Comparison of ENCODE assay signal across 21 mouse cellular contexts in genomic region chr6:42295549-42296094, GRCm38 (mm10). TPM values are rescaled to one million over a fixed set of nuclear protein-coding genes. Genes with fewer than 3 reads are reported as not detected.
DNase-seq lines count a peak whose midpoint lies in the region; ATAC-seq and TF ChIP-seq lines count a peak whose summit lies in the region.
"Had no signal": no experiment of that assay in that cellular context is flagged by ENCODE, and none has a peak within 500 bp of the region (broad histone marks: within the 10 kb centered on the region; RNA-seq: fewer than 3 reads in every experiment).

No protein-coding gene starts in this region.

- H3K36me3 ChIP-seq in lung, postnatal 0 days (ENCODE audit: insufficient read depth, low read length): no peaks in the 10 kb centered on the region
- no peaks in the 10 kb centered on the region for H3K36me3 ChIP-seq in thymus, adult 2 months (ENCODE audit: control insufficient read depth, insufficient read depth, low read length)
- H3K36me3 ChIP-seq: limb, embryonic 15.5 days had no signal

- H3K4me1 ChIP-seq in lung, postnatal 0 days (ENCODE audit: insufficient read depth, low read depth, low read length): no peaks in the 10 kb centered on the region
- H3K4me1 ChIP-seq in thymus, adult 2 months (replicated peaks; ENCODE audit: control insufficient read depth, insufficient read depth, low read length): no peaks in the 10 kb centered on the region
- H3K4me1 ChIP-seq: forebrain, embryonic 15.5 days; limb, embryonic 15.5 days had no signal

- H3K9me3 ChIP-seq in lung, postnatal 0 days (ENCODE audit: low read length): no peaks in the 10 kb centered on the region
- H3K9me3 ChIP-seq: forebrain, embryonic 15.5 days; limb, embryonic 15.5 days had no signal

- H3K9ac ChIP-seq in lung, postnatal 0 days (replicated peaks; ENCODE audit: low read depth): no peak overlapping the region
- H3K9ac ChIP-seq: forebrain, embryonic 15.5 days; hindbrain, embryonic 14.5 days; limb, embryonic 15.5 days; liver, postnatal 0 days had no signal

- peak; percentile 23; the same call in 1 of the 2 replicates for ATAC-seq in lung, postnatal 0 days
- no peak for ATAC-seq in CD4-positive, CD25-positive, alpha-beta regulatory T cell, adult 4 months
- ATAC-seq: forebrain, embryonic 15.5 days; liver, postnatal 0 days had no signal

- 62% methylated on average over 3 of the region's 3 CpGs for WGBS in lung, postnatal 0 days
- 84% methylated on average over 3 of the region's 3 CpGs for WGBS in thymus, adult 2 months

- H3K4me3 ChIP-seq in lung, postnatal 0 days (ENCODE audit: low read depth, low read length): no peak overlapping the region
- H3K4me3 ChIP-seq in thymus, adult 2 months (ENCODE audit: control insufficient read depth, insufficient read depth, low read length): no peak overlapping the region
- H3K4me3 ChIP-seq: erythroblast, embryonic 14.5 days; forebrain, embryonic 15.5 days; limb, embryonic 15.5 days had no signal

- TF ChIP-seq EP300 in lung, postnatal 0 days (IDR thresholded peaks at IDR 0.05): 0 out of 2 replicates have a peak, but pooled peaks have one; percentile 11

- no peaks in the 10 kb centered on the region for H3K27me3 ChIP-seq in lung, postnatal 0 days (replicated peaks; ENCODE audit: insufficient read depth, low read length)
- no peaks in the 10 kb centered on the region for H3K27me3 ChIP-seq in thymus, adult 2 months (ENCODE audit: control insufficient read depth, insufficient read depth, low read length)
- H3K27me3 ChIP-seq: forebrain, embryonic 15.5 days; limb, embryonic 15.5 days had no signal

- peak; percentile 61 for DNase-seq in lung, postnatal 0 days (ENCODE audit: low spot score)
- DNase-seq in lung, postnatal 10 days: no peak
- peak; percentile 37 for DNase-seq in Muller cell, postnatal 12 days (ENCODE audit: inconsistent ontology term)
- DNase-seq in fibroblast of lung, adult 2 months (ENCODE audit: low read depth): peak; percentile 48
- no peak for DNase-seq in adrenal gland, postnatal 36 days
- DNase-seq in thymus, adult 2 months: no peak
- DNase-seq: cerebellum, postnatal 14 days; kidney, adult 8-10 months; kidney, postnatal 4 days; liver, postnatal 0 days; midbrain, embryonic 14.5 days; thymus, adult 18-20 months had no signal

- no peak overlapping the region for H3K27ac ChIP-seq in lung, postnatal 0 days (ENCODE audit: low read length)
- no peak overlapping the region for H3K27ac ChIP-seq in thymus, adult 2 months (ENCODE audit: control insufficient read depth, insufficient read depth, low read length)
- H3K27ac ChIP-seq: forebrain, embryonic 15.5 days; hindbrain, embryonic 14.5 days; limb, embryonic 15.5 days had no signal

- no peak overlapping the region for H3K4me2 ChIP-seq in lung, postnatal 0 days (replicated peaks; ENCODE audit: low read depth, low read length)
- H3K4me2 ChIP-seq: forebrain, embryonic 15.5 days; hindbrain, embryonic 14.5 days; limb, embryonic 15.5 days had no signal

- no peak for TF ChIP-seq POLR2A in thymus, adult 2 months (IDR thresholded peaks at IDR 0.05; ENCODE audit: control insufficient read depth, extremely low read depth, insufficient read depth, low read length, poor library complexity)

- TF ChIP-seq CTCF in lung, postnatal 0 days (IDR thresholded peaks at IDR 0.05): no peak
- TF ChIP-seq CTCF in thymus, adult 2 months (IDR thresholded peaks at IDR 0.05; ENCODE audit: borderline replicate concordance, control insufficient read depth, extremely low read depth, insufficient read depth, low read length, poor library complexity): no peak

RNA-seq across cellular contexts. Expression of gene Clcn1, which starts 9.1 kb away (rescaled TPM):
- 0.05 TPM in 1 of 2 replicates, not detected in the other for polyA plus RNA-seq in lung, postnatal 0 days (2015; fragmentation: Nextera tagmentation; extraction: Ambion mirVana)
- total RNA-seq in adrenal gland, postnatal 36 days (2021): under 1 TPM in 1 of 2 experiments, not detected in 1; 0.20 TPM
- polyA plus RNA-seq in thymus, adult 2 months (2012; rRNA removed): 0.66 and 1.00 TPM in 2 replicates
- polyA plus RNA-seq in CD4-positive, CD25-positive, alpha-beta regulatory T cell, adult 4 months (2017; shearing (Covaris generic)): not detected
- total RNA-seq: megakaryocyte progenitor cell, adult 5-6 weeks had no signal
- polyA plus RNA-seq: erythroblast, embryonic 14.5 days; liver, postnatal 0 days had no signal

RNA-seq across cellular contexts. Expression of gene Fam131b, which starts 28.8 kb away (rescaled TPM):
- polyA plus RNA-seq in lung, postnatal 0 days (2015; fragmentation: Nextera tagmentation; extraction: Ambion mirVana): not detected in 2 replicates
- total RNA-seq in adrenal gland, postnatal 36 days (2021): under 1 TPM; 0.23 to 0.60 TPM
- polyA plus RNA-seq in thymus, adult 2 months (2012; rRNA removed): 0.17 and 0.24 TPM in 2 replicates
- polyA plus RNA-seq in CD4-positive, CD25-positive, alpha-beta regulatory T cell, adult 4 months (2017; shearing (Covaris generic)): not detected
- total RNA-seq: megakaryocyte progenitor cell, adult 5-6 weeks had no signal
- polyA plus RNA-seq: erythroblast, embryonic 14.5 days; liver, postnatal 0 days had no signal

RNA-seq across cellular contexts. Expression of gene Casp2, which starts 30.8 kb away (rescaled TPM):
- 29.0 and 33.1 TPM in 2 replicates for polyA plus RNA-seq in lung, postnatal 0 days (2015; fragmentation: Nextera tagmentation; extraction: Ambion mirVana)
- total RNA-seq in adrenal gland, postnatal 36 days (2021): 10 to 100 TPM; 17.8 to 20.6 TPM
- 116 and 123 TPM in 2 replicates for polyA plus RNA-seq in thymus, adult 2 months (2012; rRNA removed)
- 10 to 100 TPM; 46.4 to 72.8 TPM for polyA plus RNA-seq in CD4-positive, CD25-positive, alpha-beta regulatory T cell, adult 4 months (2017; shearing (Covaris generic))

RNA-seq across cellular contexts. Expression of gene Tmem139, which starts 33.9 kb away (rescaled TPM):
- polyA plus RNA-seq in lung, postnatal 0 days (2015; fragmentation: Nextera tagmentation; extraction: Ambion mirVana): 22.9 and 26.5 TPM in 2 replicates
- total RNA-seq in adrenal gland, postnatal 36 days (2021): 1 to 10 TPM in 1 of 2 experiments, not detected in 1; 2.4 TPM
- polyA plus RNA-seq in thymus, adult 2 months (2012; rRNA removed): 0.59 TPM in 1 of 2 replicates, not detected in the other
- not detected for polyA plus RNA-seq in CD4-positive, CD25-positive, alpha-beta regulatory T cell, adult 4 months (2017; shearing (Covaris generic))
- total RNA-seq: gastrocnemius, postnatal 4 days; layer of hippocampus, postnatal 25 days; left cerebral cortex, postnatal 14 days; megakaryocyte progenitor cell, adult 5-6 weeks had no signal
- polyA plus RNA-seq: erythroblast, embryonic 14.5 days; hindbrain, embryonic 14.5 days; liver, postnatal 0 days had no signal

RNA-seq across cellular contexts. Expression of gene Gstk1, which starts 49.9 kb away (rescaled TPM):
- 94.8 and 105 TPM in 2 replicates for polyA plus RNA-seq in lung, postnatal 0 days (2015; fragmentation: Nextera tagmentation; extraction: Ambion mirVana)
- 100 to 1,000 TPM in 1 of 2 experiments, 10 to 100 TPM in 1; 71.9 to 345 TPM for total RNA-seq in adrenal gland, postnatal 36 days (2021)
- 9.7 and 11.7 TPM in 2 replicates for polyA plus RNA-seq in thymus, adult 2 months (2012; rRNA removed)
- polyA plus RNA-seq in CD4-positive, CD25-positive, alpha-beta regulatory T cell, adult 4 months (2017; shearing (Covaris generic)): 1 to 10 TPM; 4.9 to 7.9 TPM

Comparison
In these comparisons a context has a peak if more than half of its experiments do, and no peak if none do; other contexts are left out.
1. DNase-seq: peak in lung, postnatal 0 days (single experiment), Muller cell, postnatal 12 days (single experiment) and fibroblast of lung, adult 2 months (single experiment); none in lung, postnatal 10 days (single experiment), adrenal gland, postnatal 36 days (0 of 2) and thymus, adult 2 months (single experiment).